Mouse (Mus musculus) stomach, embryonic 15.5 days (tissue): ENCODE measurements around the gene Cyp3a59. TPM values are rescaled to one million over a fixed set of nuclear protein-coding genes. Genes with fewer than 3 reads are reported as not detected.
"Not testable (repeated sequence)": the region's sequence is repeated elsewhere in the genome, so short reads cannot be mapped to it uniquely, and the experiment has no call there.

Experiments used
- ATAC-seq: fragments of 200-750 bp; cut with Nextera tagmentation; 2 replicates; pipeline ENCODE4 v1.8.0; 2017; ENCODE audit warnings: low read depth, moderate number of reproducible peaks, moderate TSS enrichment; ENCODE audit not compliant: insufficient read depth, low FRiP score
- H3K27ac ChIP-seq: fragments of 300-500 bp; sonication (generic); 2 replicates; pipeline ENCODE4 v1.5.1; 2015; ENCODE audit warnings: mild to moderate bottlenecking, inconsistent platforms
- H3K27me3 ChIP-seq: fragments of 300-500 bp; sonication (generic); replicated peaks from 2 replicates; pipeline ENCODE4 v1.6.1; 2015; ENCODE audit warnings: inconsistent platforms
- H3K36me3 ChIP-seq: fragments of 300-500 bp; sonication (generic); 2 replicates; pipeline ENCODE4 v1.6.1; 2015; ENCODE audit warnings: inconsistent platforms
- H3K4me1 ChIP-seq: fragments of 300-500 bp; sonication (generic); 2 replicates; pipeline ENCODE4 v1.6.1; 2015; ENCODE audit warnings: inconsistent platforms
- H3K4me2 ChIP-seq: fragments of 300-500 bp; sonication (generic); 2 replicates; pipeline ENCODE4 v1.6.1; 2015; ENCODE audit warnings: mild to moderate bottlenecking, inconsistent platforms
- H3K4me3 ChIP-seq: fragments of 300-500 bp; sonication (generic); replicated peaks from 2 replicates; pipeline ENCODE4 v1.5.1; 2015; ENCODE audit warnings: inconsistent platforms
- H3K9ac ChIP-seq: fragments of 300-500 bp; sonication (generic); 2 replicates; pipeline ENCODE4 v1.6.1; 2015; ENCODE audit warnings: inconsistent platforms
- H3K9me3 ChIP-seq: fragments of 300-500 bp; sonication (generic); 2 replicates; pipeline ENCODE4 v1.6.1; 2016; ENCODE audit warnings: inconsistent platforms
- WGBS: fragments of 180-500 bp; shearing (Covaris S2); methylation state at CpG from one replicate; pipeline ENCODE4 v1.1.7; 2015; 5-methylcytosine and 5-hydroxymethylcytosine counted together
- polyA plus RNA-seq: library from polyadenylated mRNA; unstranded; fragments of >200 nt; fragmentation: Nextera tagmentation; extraction: Ambion mirVana; gene quantifications from 2 replicates; pipeline ENCODE4 v1.2.1, GENCODE M21; 2015

The Cyp3a59 gene
- not detected in 2 replicates for polyA plus RNA-seq

DNA sequence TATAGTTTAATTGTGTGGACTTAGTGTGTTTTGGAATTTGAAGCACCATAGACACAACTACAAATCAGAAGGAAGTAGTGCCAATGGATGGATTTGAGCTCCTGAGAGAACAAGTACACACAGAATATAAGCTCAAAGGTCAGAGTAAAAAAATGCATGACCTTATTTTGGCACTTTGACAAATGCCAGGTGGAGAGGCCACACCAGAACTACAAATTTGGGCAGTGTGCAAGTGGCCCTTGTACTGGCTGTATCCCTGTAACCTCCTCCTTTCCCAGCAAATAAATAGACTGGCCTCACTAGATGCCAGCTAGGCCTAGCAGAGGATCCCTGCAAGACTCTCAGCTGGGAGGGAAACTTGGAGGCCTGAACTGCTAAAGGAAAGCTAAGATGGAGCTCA, at the start of gene Cyp3a59:
Gene Cyp3a59 (plus strand): TSS at position 313 of the 400 bp plus-strand sequence.
- H3K9me3 ChIP-seq, H3K4me2 ChIP-seq, H3K27me3 ChIP-seq, H3K9ac ChIP-seq, ATAC-seq, H3K36me3 ChIP-seq, H3K4me3 ChIP-seq, H3K4me1 ChIP-seq, H3K27ac ChIP-seq: not testable (repeated sequence)

DNA sequence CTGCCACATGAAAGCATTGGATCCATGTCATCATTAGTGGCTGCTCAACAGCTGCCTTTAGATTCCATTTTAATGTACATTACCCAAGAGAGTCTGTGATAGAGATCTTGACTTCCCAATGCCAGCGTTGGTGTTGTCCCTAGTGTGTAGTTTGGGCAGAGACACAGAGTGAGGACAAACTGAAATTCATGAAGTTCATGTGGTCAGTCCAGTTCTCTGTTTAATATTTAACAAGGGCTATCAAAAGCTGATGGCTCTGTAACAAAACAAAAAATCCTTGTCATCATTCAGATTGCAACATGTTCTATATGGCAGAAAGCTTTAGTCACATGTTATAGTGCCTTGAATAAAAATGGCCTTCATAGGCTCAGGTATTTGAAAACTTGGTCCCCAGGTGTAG, 9.0 kb upstream of the Cyp3a59 start:
- Histone ChIP-seq H3K4me2 (no peak overlapping the region), H3K27me3 (no peaks in the 10 kb centered on the region), H3K4me1 (no peaks in the 10 kb centered on the region), H3K9me3 (no peaks in the 10 kb centered on the region), H3K27ac (no peak overlapping the region), H3K9ac (no peak overlapping the region), H3K36me3 (no peaks in the 10 kb centered on the region), H3K4me3 (no peak overlapping the region)
- 39% methylated on average over 1 of the region's 1 CpGs for WGBS
- no peak for ATAC-seq

DNA sequence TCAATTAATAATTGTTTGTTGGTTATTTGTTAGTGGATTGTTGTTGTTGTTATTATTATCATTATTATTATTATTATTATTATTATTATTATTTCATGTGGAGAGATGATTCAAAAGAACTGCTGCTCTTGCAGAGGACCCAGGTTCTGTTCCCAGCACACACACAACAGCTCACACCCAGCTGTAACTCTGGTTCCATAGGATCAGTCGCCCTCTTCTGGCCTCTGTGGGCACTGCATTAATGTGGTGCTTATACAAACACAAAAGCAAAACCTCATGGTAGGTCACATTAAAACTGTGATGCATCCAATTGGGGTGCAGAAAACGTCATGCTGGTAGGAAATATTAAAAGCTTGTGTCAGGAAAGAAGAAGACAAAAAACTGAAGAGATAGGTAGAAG, 68.8 kb downstream of the Cyp3a59 start:
- no peak for ATAC-seq
- H3K36me3 ChIP-seq = no peaks in the 10 kb centered on the region
- no peak overlapping the region for H3K4me3 ChIP-seq
- H3K27ac ChIP-seq = no peak overlapping the region
- H3K9me3 ChIP-seq = no peaks in the 10 kb centered on the region
- H3K27me3 ChIP-seq = no peaks in the 10 kb centered on the region
- no peaks in the 10 kb centered on the region for H3K4me1 ChIP-seq
- H3K4me2 ChIP-seq = no peak overlapping the region
- H3K9ac ChIP-seq = no peak overlapping the region
- WGBS = 38% methylated on average over 2 of the region's 2 CpGs

DNA sequence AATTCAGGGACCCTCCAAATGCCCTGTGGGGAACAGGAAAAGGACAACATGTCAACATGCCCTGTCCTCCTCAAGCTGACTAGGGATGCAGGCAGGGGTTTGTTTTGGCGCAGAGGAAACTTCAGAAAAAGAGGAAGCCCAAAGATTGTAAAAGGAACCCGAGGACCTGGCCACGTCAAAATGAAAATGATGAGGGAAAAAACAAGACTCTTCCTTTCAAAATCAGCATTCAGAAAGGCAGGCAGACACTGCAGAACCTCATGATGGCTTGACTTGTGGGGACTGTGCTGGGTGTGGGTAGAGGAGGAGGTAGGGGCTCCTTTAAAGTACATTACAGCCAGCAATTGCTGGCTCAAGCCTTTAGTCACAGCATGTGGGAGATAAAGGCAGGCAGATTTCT, 71.4 kb downstream of the Cyp3a59 start:
- Histone ChIP-seq H3K36me3 (no peaks in the 10 kb centered on the region), H3K4me3 (no peak overlapping the region), H3K27ac (no peak overlapping the region), H3K4me2 (no peak overlapping the region), H3K27me3 (no peaks in the 10 kb centered on the region), H3K9me3 (no peaks in the 10 kb centered on the region), H3K9ac (no peak overlapping the region), H3K4me1 (no peaks in the 10 kb centered on the region)
- no peak for ATAC-seq
- whole genome bisulfite sequencing = 69% methylated on average over 3 of the region's 3 CpGs

DNA sequence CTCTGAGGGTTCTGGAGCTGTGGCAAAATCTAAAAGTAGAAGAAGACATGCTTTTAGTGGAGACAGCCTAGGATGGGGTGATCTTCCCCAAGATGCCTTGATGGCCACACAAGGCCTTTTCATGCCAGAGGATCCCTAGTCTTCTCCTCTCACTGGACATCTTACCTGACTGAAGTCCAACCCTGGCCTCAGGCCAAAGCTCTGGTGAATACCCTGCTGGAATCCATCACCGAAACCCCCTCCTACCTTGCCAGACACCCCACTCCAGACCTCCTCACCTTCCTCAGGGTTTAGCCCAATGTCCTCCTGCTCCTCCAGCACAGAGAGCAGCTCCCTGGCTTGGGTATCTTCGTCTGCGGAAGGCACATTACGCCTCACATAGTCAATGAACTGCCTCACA, 79.3 kb downstream of the Cyp3a59 start:
- ATAC-seq, H3K9ac ChIP-seq, H3K36me3 ChIP-seq, H3K4me3 ChIP-seq, H3K9me3 ChIP-seq, H3K4me2 ChIP-seq, H3K27ac ChIP-seq, H3K27me3 ChIP-seq, H3K4me1 ChIP-seq: not testable (repeated sequence)
- WGBS = 93% methylated on average over 4 of the region's 4 CpGs

DNA sequence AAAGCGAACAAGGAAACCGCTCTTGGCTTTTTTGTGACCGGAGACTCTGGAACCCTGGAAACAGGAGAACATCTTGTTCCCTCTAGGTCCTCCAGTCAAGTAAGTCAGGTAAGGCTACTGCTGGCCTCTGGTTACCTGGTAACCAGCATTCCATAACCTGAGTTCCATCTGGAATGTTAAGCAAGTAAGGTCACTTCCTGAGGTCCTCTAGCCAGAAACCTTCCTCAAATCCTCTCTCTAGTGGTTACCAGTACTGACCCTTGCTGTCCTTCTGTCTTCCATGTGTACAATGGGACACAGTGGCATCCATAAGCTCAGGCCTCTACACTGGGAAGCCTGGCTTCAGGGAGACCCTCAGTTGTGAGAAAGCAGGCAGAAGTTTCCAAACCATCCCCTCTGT, 81.4 kb downstream of the Cyp3a59 start, which contains the start of gene Gm5565:
Gene Gm5565 (minus strand): TSS at position 101 of the 400 bp plus-strand sequence.
- H3K27ac ChIP-seq, ATAC-seq, H3K4me1 ChIP-seq, H3K36me3 ChIP-seq, H3K9me3 ChIP-seq, H3K4me3 ChIP-seq, H3K9ac ChIP-seq, H3K27me3 ChIP-seq, H3K4me2 ChIP-seq: not testable (repeated sequence)
- 88% methylated on average over 3 of the region's 3 CpGs for WGBS

Other genes with a start within 250 kb of the Cyp3a59 start
- 0.58 and 1.3 TPM in 2 replicates for gene Cyp3a11, start 199.3 kb upstream of the Cyp3a59 start, polyA plus RNA-seq
- 0.10 TPM in 1 of 2 replicates, not detected in the other for gene Cyp3a25, start 69.6 kb upstream of the Cyp3a59 start, polyA plus RNA-seq
- not detected in 2 replicates for gene Gm5565, start 81.3 kb downstream of the Cyp3a59 start, polyA plus RNA-seq
- not detected in 2 replicates for gene Gm6309, start 91.5 kb downstream of the Cyp3a59 start, polyA plus RNA-seq
- not detected in 2 replicates for gene 1700001J03Rik, start 106.0 kb downstream of the Cyp3a59 start, polyA plus RNA-seq
- 47.1 and 48.2 TPM in 2 replicates for gene Rnf6, start 142.3 kb downstream of the Cyp3a59 start, polyA plus RNA-seq
- gene Cdk8, start 152.0 kb downstream of the Cyp3a59 start, polyA plus RNA-seq = 19.8 and 20.5 TPM in 2 replicates